Mouse (Mus musculus) right cerebral cortex, postnatal 10 days (tissue): ENCODE data around the gene Kcnk5.
A peak's percentile ranks its signal among the peaks of the same experiment; 100 is the strongest.

Experiments
- DNase-seq, 2 experiments: peaks; one replicate each; pipeline ENCODE4 v3.0.0; 2021; ENCODE audit warnings: low spot score in 2 of 2

Kcnk5 gene

DNA sequence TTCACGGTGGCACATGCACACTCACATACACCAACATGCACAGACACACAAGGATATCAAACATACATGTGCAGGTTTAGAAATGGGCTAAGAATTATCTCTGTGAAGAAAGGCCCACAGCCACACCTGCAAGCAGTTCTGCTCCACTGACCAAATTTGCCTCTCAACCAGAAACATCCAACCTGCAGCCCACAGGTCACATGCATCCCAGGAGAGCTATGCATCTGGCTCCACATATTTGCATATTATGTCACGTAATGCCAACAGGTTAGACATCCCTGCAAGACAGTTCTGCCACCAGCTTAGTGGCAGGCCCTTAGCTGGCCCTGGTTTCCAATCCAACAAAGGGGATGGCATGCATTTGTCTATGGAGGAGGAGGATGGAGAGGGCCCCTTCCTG is 13.6 kb downstream of the Kcnk5 start:
- DNase-seq = no peak

DNA sequence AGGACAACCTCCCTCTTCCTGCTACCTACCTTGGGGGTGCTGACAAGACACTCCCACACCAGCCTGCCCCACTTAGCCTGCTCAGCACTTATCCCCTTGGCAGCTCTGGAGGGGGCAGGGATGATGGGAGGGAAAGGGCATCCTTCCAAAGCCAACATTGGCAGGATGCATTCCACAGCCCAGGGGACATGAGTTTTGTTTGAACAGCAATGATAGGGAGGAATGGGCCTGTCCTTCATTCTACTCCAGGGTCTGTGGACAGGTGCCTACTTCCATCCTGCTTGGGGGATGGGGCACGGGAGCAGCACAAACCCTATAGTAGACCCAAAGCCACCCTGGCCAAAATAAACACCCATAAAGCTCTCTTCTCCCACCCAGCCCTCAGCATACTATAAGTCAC is 16.2 kb downstream of the Kcnk5 start:
- no peak for DNase-seq

DNA sequence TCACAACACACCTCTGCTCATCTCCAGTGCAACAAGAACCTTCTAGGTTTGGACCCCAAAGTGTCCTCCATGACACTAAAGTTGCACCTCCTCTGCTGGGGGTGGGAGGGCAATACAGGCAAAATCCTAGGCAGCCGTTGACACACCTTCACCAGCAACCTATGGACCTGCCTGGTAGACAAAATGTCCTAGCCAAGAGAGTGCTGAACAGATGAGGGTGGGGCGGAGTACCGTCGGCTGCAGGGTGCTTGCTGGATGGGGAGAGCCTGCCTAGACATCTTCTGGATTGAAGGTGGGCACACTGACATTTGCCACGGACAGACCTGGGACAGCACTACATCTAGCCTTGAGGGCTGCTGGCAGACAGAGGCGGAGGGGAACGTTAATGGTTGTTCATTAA is 17.2 kb downstream of the Kcnk5 start:
- no peak for DNase-seq

DNA sequence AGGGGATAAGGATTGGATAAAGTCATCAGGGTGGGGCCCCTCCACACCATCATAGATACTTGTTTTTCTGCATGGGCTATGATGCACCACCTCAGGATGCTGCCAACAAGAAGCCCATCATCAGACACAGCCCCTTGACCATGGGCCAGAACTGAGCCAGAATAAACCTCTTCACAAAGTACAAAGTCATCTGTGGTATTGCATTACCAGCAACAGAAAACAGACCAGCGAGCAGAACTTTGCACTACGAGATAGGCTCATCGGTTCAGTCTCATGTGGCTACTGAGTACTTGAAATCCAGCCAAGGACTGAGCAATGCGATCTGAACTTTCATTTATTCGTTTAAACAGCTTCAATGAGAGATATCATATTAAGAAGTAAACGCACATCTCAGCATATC is 18.9 kb downstream of the Kcnk5 start:
- DNase-seq = no peak

DNA sequence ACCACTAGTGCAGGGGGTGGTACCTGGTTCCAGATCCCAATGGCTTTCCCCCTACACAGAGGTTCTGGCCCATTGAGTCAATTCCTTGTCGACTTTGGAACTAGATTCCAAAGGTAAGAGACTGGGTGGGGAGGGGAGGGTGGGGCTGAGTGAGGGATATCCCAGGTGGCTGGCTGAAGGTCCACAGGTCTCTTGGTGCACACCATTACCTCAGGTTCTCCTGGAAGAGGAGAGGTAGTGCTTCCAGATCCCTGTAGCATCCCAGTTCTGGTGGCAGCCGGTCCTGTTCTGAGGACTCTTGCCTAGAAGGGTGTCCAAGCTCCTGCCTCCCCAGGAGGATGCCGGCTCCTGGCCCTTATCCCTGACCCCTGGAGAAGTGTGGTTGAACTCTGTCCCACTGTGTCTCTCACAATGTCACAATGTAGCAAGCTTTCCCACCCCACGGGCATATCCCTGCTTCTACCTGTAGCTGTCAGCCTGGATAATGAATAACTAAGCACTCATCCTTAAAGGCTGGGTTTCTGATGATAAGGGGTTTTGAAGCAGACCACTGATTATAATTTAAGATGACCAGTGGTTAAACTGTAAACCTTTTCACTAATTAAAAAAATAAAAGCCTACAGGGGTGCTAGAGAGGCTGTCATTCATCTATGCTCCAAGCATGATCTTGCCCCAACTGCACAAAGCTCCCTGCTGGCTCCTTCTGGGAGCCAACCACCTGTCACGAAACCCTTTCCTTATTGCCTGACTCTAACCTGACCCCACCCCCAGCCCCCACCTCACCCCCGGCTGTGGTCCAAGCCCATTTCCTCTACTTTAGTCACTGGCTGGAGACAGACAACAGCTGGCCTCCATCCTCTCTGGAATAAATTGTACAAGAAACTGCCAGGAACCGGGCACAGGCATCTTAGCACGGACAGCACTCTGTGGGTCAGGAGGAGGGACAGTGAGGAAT is 22.6 kb downstream of the Kcnk5 start:
- DNase-seq = no peak

DNA sequence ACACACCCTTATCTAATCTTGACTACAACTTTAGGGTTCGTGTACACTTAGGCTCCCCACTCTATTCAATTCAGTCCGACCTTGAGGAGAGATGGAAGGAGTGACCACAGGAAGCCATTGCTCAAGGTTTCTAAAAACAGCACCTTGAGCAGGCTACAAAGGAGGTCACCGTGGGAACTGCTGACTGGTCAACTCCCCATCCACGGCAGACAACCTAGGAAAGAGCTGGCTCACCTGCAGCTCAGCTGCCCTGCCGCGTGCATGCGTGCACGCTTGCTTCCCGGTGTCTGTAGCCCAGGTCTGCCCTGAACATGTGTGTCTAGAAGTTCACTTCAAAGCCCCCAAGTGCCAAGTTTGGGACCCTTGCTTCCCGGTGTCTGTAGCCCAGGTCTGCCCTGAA is 24.0 kb downstream of the Kcnk5 start:
- DNase-seq = no peak

DNA sequence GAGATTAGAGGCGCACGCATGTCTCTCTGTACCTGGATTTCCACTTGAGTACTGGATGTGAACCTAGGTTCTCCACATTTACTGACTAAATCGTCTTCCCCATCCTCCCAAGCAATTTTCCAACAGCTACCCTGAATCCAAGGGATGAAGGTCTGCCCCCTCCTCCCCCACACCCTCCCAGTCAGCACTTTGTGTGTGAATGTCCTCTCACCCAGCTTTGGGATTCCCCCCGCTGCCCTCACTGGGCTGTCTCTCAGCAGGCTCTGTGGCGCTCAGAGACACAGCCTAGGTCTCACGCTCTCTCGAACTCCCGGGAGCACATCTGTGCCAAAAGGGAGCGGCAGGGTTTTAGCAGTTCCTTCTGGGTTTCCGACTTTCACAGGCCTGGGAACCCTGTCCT is 25.9 kb downstream of the Kcnk5 start:
- DNase-seq = no peak

DNA sequence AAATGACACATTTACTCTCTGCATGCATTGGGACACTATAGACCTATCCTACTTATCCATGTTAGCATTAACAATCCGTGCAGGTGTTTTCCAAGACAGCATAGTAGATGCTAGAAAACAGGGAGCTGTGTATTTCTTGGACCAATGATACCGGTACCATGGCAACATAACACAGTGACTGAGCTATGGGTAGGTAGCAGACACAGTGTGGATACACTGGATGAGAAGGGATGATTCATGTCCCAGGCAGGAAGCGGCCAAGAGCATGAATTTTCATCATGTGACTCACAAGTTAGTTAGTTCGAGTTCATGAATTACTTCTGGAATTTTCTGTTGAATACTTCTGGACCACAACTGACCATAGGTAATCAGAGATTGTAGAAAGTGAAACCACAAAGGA is 26.7 kb downstream of the Kcnk5 start:
- no peak for DNase-seq

DNA sequence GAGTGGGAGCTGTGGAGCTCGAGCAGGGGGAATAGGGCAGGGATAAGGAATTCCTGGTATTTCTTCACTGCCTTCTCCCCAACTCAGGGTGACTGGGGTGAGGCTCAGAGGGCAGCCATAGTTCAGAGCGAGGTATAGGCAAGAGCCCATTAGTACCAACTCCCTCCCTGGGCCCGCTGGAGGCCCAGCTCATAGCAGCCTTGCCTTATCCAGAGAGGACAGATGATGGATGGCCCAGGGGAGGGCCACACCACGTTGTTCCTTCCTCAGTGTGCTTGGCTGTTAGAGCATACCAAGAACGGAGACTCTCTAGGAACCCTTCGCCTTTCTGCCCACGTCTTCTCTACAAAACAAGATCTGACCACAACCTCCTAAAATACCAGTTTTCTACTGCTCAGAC is 27.4 kb downstream of the Kcnk5 start:
- DNase-seq = no peak

DNA sequence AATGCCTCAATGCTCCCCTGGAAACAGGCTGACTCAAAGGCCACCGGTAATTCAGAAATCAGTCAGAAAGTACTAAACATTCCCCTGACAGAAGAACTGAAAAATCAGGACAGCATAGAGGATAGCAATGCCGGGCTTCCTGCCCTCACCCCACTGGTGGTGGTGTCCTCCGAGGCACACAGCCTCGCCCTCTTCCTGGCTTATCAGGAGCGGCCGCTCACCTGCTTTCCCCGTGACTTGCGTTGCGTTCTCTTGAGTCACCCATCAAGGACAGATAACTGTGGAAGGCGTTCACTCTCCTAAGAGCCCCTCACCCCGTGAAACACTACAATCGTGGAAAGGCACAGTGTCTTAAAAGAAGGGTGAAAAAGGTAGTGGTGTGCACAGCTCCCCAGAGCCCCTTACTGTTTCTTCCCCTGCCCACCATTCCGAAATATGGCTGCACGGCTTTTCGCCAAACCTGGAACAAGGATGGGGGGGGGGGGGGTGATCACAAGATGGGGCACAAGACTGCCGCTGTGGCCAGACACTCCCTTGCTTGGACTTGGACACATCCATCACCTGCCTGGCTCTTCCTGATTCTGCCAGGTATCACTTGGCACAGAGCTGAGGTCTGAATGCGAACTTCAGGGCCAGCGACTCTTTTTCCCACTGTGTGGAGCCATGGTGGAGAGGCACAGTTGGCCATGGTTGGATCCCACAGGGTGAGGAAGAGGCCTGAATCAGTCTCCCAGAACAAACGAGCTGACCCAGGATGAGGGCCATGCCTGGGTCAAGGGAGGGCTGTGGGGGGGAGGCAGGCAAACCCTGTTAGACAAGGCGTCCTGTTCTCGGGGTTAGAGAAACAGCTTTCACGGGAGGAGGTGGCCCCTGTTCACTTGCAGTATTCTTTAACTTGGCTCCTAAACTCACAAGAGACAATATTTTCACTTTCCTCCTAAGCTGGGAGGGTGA is 32.2 kb downstream of the Kcnk5 start:
- DNase-seq = no peak

DNA sequence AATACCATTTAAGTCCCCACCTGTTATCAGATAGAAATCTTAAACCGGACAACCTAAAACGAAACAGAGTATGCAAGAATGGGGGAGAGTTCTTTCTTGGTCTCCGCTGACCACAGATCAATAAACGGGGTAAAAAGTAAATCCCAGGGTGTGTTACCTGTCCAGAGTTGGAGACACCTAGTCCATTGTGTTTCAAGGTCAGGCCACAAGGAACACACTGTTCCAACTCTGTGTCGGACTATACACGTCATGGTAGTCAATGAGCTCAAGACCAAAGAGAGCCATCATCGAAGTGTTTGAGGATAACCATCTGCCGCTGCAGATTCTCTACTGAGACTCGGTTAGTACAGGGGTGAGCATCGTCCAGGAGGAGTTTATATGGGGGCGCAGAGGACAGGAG is 33.1 kb downstream of the Kcnk5 start:
- no peak for DNase-seq

DNA sequence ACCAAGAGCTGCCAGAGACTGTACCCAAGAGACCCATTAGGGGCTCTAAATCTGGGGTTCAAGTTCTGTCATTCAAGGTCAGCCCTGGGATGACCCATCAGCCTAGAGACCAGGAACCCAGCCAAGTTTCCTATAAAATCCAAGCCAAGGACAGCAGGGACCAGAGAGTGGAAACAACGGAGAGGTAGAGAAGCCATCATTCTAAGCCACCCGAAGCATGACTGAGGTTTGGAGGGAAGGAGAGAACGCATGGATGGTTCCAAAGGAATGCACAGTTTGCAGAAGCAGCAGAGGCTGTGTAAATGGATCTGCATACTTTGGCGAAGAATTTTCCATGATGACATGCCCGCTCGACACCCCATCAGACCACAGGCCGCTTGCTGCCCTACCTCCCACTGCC is 33.8 kb downstream of the Kcnk5 start:
- DNase-seq = no peak

DNA sequence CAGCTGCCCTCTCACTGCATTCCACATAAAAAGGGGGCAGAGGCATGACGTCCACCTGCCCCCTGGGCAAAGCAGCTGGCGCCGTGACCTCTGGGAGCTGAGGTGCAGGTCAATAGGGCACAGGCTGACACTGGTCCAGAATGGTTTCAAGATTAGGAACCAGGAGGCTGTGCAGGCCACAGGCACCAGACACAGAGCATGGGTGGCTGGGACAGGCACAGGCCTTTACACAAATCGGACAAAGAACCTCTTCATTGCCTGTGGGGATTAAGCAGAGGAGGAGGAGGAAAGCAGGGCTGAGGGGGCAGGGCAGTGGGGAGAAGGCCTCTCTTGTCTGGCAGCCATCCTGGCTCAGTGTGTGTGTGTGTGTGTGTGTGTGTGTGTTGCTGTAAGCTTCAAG is 37.5 kb downstream of the Kcnk5 start:
- peak; percentile 43 to 47 for DNase-seq

DNA sequence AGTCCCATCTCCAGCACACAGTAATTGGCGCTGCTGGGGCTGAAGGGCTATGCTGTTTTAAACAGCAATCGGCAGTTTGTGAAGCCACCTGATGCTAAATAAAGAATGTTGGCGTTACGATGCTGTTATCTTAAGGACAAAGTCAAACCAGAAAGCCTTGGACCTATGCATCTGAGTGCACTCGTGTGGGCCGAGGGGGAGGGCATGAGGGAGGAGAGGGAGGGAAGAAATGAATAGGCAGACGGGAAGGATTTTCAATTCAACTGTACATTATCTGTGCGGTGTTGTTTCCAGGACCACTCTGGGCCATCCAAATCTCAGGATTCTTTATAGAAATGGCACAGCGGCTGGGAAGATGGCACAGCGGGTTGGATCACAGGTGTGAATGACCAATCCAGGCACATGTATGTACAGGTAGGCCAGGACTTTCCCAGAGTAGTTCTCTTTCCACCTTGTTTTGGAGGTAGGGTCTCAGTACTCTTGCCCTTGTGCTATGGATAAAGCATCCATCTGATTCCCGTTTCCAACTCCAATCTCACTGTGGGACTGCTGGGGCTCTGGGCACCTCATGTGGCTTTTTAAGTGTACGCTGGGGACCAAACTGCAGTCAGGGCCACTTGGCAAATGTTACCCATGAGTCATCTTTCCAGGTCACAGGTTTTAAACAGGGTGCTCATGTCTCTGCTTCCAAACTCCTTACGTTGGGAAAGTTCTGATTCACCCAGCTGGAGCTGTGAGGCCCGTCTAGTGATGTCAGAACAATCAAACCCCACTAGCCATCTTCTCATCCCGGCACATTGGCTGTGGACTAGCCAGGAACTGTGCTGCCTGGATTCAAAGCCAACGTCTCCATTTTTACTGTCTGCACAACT is 42.9 kb downstream of the Kcnk5 start, which contains the start of gene Saysd1:
Gene Saysd1, minus strand, starts transcription at position 51 of the 872 bp plus-strand sequence.
- no peak for DNase-seq

DNA sequence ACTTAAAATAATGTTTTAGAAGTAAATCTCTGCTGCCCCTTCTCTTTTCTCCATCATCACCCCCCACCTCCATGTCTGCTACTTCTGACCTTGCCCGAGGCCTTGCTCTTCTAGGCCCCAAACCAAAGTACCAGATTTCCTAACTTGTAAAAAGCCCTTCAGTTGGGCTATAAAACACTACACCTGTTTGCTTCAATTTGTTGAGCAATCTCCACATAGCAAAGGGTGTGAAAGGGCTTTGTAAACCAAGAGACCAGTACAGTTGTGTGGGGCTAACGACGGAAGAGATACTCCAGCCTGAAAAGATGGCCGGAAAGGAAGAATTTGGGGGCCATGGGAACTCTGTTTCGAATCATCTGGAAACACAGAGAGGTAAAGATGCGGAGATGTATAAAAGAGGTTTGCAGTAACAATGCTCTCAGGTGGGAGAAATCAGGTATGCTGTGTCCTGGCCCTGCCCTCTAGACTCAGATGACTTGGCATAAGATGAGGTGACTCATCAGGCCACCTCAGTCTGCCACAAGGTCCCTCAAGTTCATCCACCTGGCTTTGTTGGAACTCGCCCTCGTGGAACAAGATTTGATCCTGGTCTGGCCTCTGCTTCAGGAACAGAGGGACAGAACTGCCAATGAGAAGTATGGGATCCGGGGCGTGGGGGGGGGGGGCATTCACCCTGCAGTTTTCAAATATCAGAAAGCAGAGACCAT is 46.5 kb downstream of the Kcnk5 start:
- DNase-seq = no peak

DNA sequence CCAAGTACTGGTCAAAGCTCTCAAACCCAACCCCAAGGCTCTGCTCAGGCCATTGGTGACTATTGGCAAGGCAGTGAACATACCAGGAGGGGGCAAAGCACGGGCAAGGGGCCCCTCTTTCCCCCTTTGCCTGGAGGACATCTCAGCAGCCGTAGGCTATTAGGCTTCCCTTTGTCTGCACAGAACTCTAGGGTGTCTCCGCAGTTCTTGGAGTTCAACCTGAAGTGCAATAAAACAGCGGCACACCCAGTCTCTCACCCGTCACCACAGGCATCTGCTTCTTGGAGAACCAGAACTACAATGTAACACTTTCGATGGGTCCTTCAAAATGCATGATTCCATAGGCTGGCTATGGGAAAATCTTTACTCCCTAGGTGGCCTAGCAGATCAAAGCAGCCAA is 53.4 kb downstream of the Kcnk5 start:
- DNase-seq = no peak

DNA sequence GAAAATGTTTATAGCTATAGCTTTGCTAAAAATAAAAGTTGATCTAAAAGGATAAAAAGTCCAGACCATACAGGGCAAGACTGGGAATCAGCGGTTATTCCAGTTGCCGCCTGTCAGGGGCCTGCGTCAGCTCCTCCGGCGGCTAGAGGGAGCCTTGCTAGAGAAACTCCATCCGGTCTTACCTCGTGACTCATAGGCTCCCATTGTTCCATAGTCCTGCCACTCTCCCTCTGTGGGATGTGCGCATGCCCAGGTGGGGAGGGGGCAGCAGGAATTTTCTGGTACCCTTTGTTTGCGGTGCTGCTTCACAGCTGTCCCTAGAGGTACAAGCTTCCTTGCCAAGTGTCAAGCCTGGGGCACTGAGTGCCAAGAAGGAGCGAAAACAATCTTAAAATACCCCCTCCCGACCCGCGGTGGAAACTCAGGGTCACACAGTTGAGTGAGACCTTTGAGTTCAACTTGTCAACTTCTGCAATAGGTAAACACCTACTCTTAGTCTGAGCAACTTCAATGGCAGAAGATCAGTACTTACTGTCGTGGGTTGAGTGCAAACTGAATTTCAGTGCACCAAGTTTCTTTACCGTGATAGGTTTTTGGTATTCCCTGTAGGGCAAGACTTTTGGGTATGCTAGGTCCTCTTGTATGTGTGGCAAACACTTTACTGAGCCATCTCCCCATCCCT is 54.1 kb downstream of the Kcnk5 start:
- DNase-seq = no peak

DNA sequence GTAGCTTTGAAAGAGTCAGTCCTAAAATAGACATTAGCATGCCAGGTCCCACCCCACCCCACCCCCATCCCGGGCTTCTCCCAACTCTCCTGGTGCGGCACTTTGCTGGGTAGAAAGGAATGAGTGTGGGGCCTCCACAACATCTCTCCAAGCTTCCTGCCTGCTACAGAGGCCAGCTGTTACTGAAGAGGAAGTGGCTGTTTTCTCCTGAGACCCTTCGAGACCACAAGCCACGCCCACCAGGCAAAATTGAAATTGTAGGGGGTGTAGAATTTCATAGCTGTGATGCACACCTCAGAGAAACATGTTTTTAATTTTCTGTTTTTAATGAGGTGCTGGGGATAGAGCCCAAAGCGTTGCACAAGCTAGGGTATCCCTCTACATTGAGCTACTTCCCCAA is 60.7 kb downstream of the Kcnk5 start:
- DNase-seq = no peak

DNA sequence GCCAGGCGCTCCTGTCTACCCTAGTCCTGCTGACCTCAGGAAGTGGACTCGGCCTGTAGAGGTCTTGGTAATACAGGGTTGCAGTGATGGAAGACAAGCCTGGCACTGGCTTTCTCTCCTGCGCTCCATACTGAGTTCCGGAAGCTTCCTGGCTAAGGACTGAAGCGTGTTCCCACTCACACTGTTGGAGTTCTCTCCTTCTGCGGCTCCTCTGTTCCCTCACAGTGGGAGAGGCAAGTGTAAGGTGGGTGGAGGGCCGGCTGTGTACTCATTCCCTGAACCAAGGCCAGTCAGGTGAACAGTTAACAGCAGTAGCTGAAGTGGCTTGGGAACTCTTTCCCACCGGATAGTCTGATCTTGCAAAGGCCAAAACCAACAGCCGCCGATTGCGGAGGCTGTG is 61.6 kb downstream of the Kcnk5 start:
- no peak for DNase-seq

DNA sequence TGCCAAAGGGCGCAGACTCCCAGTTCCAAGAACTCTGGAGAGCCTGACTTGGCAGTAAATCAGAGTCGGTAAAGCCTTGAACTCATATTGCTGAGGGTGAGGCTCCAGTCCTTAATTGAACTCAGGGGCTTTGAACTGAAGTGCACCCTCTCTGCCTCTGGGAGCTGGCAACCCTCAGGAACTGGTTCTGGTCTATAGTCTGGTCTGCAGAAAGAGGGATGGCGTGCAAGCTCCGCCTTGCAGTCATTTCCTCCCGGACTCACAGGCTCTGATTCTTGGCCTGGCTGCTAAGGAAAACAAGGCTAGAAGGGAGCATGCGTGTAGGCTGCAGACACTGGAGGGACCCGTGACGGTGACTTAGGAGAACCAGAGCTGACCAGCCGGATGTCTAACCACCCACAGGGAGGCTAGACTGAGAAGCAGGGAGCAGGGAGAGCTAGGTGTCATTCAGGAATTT is 65.4 kb downstream of the Kcnk5 start:
- DNase-seq = no peak
